Mouse (Mus musculus): ENCODE measurements around the gene Cd200r4. TPM values are rescaled to one million over a fixed set of nuclear protein-coding genes. Genes with fewer than 3 reads are reported as not detected.

The Cd200r4 gene
- polyA plus RNA-seq, 1 experiment from 2014 or later: 0.11 TPM

GRCm38 (mm10) chr16:44877595-44877994, 66.1 kb downstream of the Cd200r4 start:
- H3K36me3 ChIP-seq (ENCODE audit: control insufficient read depth, insufficient read depth, low read length): no peaks in the 10 kb centered on the region
- no peak overlapping the region for H3K4me3 ChIP-seq (ENCODE audit: low read depth, low read length)
- DNase-seq (ENCODE audit: low spot score) (no peak), ATAC-seq (ENCODE audit: low FRiP score, low TSS enrichment) (no peak)
- no peak overlapping the region for H3K27ac ChIP-seq (replicated peaks)
- no peak overlapping the region for H3K4me2 ChIP-seq (replicated peaks; ENCODE audit: low read depth)
- TF ChIP-seq EP300 (optimal IDR thresholded peaks at IDR 0.05) (no peak), CTCF (IDR thresholded peaks at IDR 0.05; ENCODE audit: low read depth) (no peak)
- H3K9me3 ChIP-seq (ENCODE audit: control insufficient read depth, low read length): no peaks in the 10 kb centered on the region
- WGBS: 68% methylated on average over 6 of the region's 6 CpGs
- no peaks in the 10 kb centered on the region for H3K27me3 ChIP-seq (ENCODE audit: control insufficient read depth, insufficient read depth, low read length)
- no peak overlapping the region for H3K9ac ChIP-seq (ENCODE audit: low read length)
- H3K4me1 ChIP-seq (replicated peaks; ENCODE audit: control insufficient read depth, insufficient read depth): no peaks in the 10 kb centered on the region

Other genes with a start within 250 kb of the Cd200r4 start
- gene Nepro, start 87.4 kb upstream of the Cd200r4 start, polyA plus RNA-seq (2015; fragmentation: Nextera tagmentation; extraction: Ambion mirVana): 2.8 and 3.2 TPM in 2 replicates
- 17.6 and 19.8 TPM in 2 replicates for gene Gtpbp8, start 65.4 kb upstream of the Cd200r4 start, polyA plus RNA-seq (2015; fragmentation: Nextera tagmentation; extraction: Ambion mirVana)
- gene Cd200r1, start 46.0 kb upstream of the Cd200r4 start, polyA plus RNA-seq (2015; fragmentation: Nextera tagmentation; extraction: Ambion mirVana): 0.75 and 1.1 TPM in 2 replicates
- 0.05 TPM in 1 of 2 replicates, not detected in the other for gene Cd200r2, start 55.4 kb downstream of the Cd200r4 start, polyA plus RNA-seq (2015; fragmentation: Nextera tagmentation; extraction: Ambion mirVana)
- gene Cd200r3, start 131.9 kb downstream of the Cd200r4 start, polyA plus RNA-seq (2015; fragmentation: Nextera tagmentation; extraction: Ambion mirVana): 0.61 and 0.93 TPM in 2 replicates